Mouse (Mus musculus): ENCODE results near the gene Lck. TPM values are rescaled to one million over a fixed set of nuclear protein-coding genes. Genes with fewer than 3 reads are reported as not detected.

Gene Lck
- polyA plus RNA-seq, 1 experiment: 109 TPM

DNA sequence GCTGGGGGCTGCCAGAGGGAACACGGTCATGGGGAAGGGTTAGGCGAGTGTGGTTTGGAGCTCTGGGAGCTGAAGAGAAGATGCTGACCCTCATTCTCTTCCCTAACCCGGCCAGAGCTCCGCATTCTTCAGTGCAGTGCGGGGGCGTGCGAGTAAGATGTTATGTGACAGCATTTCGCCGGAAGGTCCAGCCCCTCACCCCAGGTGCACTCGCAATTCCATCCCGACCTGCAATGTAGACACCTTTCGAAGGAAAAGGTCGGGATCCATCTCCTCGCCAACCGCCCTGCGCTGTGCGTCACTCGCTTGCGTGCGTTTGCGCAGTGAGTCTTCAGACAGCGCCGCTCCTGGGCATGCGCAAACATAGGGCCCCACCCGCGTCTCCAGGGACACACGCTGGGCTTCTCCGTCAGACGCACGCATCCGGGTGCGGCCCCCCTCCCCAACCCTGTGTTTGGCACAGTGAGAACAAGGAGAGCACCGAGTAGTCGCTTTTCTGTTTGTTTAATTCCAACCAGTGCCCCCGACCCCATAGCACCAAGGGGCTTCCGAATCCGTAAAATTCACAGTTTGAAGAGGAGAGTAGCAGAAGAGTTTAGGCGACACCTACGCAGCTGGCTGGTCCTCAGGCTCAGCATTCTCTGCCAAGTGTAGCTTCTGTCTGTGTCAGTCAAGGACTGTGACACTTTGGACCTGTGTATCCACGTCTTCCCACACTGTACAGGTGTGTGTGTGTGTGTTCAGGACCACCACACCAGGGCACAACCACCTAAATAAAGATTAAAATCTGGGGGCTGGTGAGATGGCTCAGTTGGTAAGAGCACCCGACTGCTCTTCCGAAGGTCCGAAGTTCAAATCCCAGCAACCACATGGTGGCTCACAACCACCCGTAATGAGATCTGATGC, 45.6 kb upstream of the Lck start, which contains the start of gene Iqcc:
Gene Iqcc, minus strand, starts transcription at position 314 of the 906 bp plus-strand sequence.
- H3K27ac ChIP-seq (ENCODE audit: insufficient read depth, low read length): peak within 1 kb of the TSS; percentile 79
- peaks cover 8% of the 10 kb centered on the region; the same call in 1 of the 2 replicates for H3K4me1 ChIP-seq (ENCODE audit: control insufficient read depth, insufficient read depth, insufficient read length)
- 5% methylated on average over 44 of the region's 44 CpGs for WGBS
- TF ChIP-seq POLR2A (IDR thresholded peaks at IDR 0.05; ENCODE audit: low read depth, low read length) (peak; percentile 92), CTCF (IDR thresholded peaks at IDR 0.05; ENCODE audit: extremely low read depth, insufficient read depth, insufficient read length, insufficient replicate concordance) (no peak)
- no peaks in the 10 kb centered on the region; the same call in 1 of the 2 replicates for H3K36me3 ChIP-seq (ENCODE audit: control insufficient read depth, insufficient read depth, low read length)
- H3K27me3 ChIP-seq (ENCODE audit: control insufficient read depth, insufficient read depth, low read length): no peaks in the 10 kb centered on the region
- peak within 1 kb of the TSS; percentile 86 for H3K4me3 ChIP-seq (ENCODE audit: extremely low read depth, insufficient read depth, insufficient read length)
- DNase-seq (ENCODE audit: low read depth in 1 of 2, low spot score in 2 of 2): peak; percentile 88 to 97

DNA sequence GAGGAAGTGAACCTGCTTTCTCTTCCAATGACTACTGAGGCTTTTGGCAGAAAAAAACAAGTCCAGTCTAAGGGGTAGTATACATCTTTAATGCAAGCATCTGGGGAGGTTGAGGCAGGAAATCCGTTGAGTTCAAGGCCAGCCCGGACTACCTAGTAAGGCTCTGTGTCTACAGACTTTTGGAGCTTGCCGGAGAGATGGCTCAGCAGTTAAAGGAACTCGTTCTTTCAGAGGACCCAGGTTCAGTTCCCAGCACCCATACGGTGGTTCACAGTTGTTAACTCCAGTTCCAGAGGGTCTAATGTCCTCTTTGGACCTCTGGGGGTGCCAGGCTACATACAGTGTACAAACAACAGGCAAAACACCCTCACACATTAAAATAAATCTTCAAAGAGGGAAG, 44.6 kb upstream of the Lck start:
- DNase-seq (ENCODE audit: low read depth in 1 of 2, low spot score in 2 of 2): no peak
- H3K4me1 ChIP-seq (ENCODE audit: control insufficient read depth, insufficient read depth, insufficient read length): peaks cover 6% of the 10 kb centered on the region; the same call in 1 of the 2 replicates
- no peak overlapping the region for H3K27ac ChIP-seq (ENCODE audit: insufficient read depth, low read length)
- H3K27me3 ChIP-seq (ENCODE audit: control insufficient read depth, insufficient read depth, low read length): no peaks in the 10 kb centered on the region
- H3K4me3 ChIP-seq (ENCODE audit: extremely low read depth, insufficient read depth, insufficient read length): no peak overlapping the region
- 94% methylated on average over 5 of the region's 5 CpGs for WGBS
- TF ChIP-seq CTCF (IDR thresholded peaks at IDR 0.05; ENCODE audit: extremely low read depth, insufficient read depth, insufficient read length, insufficient replicate concordance): no peak
- no peak for TF ChIP-seq POLR2A (IDR thresholded peaks at IDR 0.05; ENCODE audit: low read depth, low read length)
- H3K36me3 ChIP-seq (ENCODE audit: control insufficient read depth, insufficient read depth, low read length): no peaks in the 10 kb centered on the region; the same call in 1 of the 2 replicates

DNA sequence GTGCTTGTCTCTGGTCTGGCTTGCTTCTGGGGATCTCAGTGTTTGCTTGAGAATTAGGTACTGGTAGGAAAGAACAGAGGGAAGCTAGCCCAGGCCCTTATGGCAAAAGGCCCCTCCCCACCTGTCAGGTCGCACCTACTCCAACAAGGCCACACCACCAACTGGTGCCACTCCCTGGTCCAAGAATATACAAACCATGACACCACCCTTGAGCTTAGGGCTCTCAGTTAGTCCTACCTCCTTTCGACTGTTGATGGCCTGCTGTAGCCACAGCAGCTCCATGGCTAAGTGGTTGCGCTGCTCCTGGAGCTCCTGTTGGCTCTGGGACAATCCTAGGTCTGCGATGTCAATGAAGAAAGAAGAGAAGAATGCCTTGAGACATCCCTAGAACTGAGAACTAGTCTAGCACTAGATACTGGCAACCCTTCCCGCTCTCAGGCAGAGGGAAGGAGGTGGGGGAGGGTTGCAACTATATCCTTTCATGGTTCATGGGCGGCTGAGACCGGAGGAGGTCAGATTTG, 43.7 kb upstream of the Lck start:
- no peaks in the 10 kb centered on the region for H3K27me3 ChIP-seq (ENCODE audit: control insufficient read depth, insufficient read depth, low read length)
- DNase-seq (ENCODE audit: low read depth in 1 of 2, low spot score in 2 of 2): no peak
- H3K4me3 ChIP-seq (ENCODE audit: extremely low read depth, insufficient read depth, insufficient read length): no peak overlapping the region
- peaks cover 2% of the 10 kb centered on the region; the same call in 1 of the 2 replicates for H3K4me1 ChIP-seq (ENCODE audit: control insufficient read depth, insufficient read depth, insufficient read length)
- no peaks in the 10 kb centered on the region; the same call in 1 of the 2 replicates for H3K36me3 ChIP-seq (ENCODE audit: control insufficient read depth, insufficient read depth, low read length)
- 97% methylated on average over 7 of the region's 7 CpGs for WGBS
- TF ChIP-seq CTCF (IDR thresholded peaks at IDR 0.05; ENCODE audit: extremely low read depth, insufficient read depth, insufficient read length, insufficient replicate concordance) (no peak), POLR2A (IDR thresholded peaks at IDR 0.05; ENCODE audit: low read depth, low read length) (no peak)
- no peak overlapping the region for H3K27ac ChIP-seq (ENCODE audit: insufficient read depth, low read length)

DNA sequence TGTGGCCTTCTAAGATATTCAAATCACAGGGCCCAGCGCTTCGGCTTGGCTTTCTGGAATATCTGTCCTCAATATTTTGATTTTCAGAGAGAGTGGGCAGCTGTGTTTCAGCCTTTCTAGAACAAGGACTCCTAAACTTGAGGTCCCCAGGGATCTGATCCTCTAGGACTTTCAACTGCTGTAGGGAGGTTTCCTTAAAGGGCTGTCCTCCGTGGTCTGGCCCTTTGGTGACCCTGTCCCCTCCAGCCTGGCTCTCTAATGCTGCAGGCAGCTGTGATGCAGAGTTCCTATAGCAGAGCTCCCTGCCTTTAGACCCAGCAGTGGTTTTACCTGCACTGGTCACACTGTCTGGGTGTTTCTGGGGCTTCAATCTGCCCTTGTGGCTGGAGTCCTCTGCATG, 43.2 kb upstream of the Lck start:
- no peak for TF ChIP-seq CTCF (IDR thresholded peaks at IDR 0.05; ENCODE audit: extremely low read depth, insufficient read depth, insufficient read length, insufficient replicate concordance)
- no peak for TF ChIP-seq POLR2A (IDR thresholded peaks at IDR 0.05; ENCODE audit: low read depth, low read length)
- 94% methylated on average over 3 of the region's 3 CpGs for WGBS
- no peak overlapping the region for H3K27ac ChIP-seq (ENCODE audit: insufficient read depth, low read length)
- H3K4me3 ChIP-seq (ENCODE audit: extremely low read depth, insufficient read depth, insufficient read length): no peak overlapping the region
- H3K27me3 ChIP-seq (ENCODE audit: control insufficient read depth, insufficient read depth, low read length): no peaks in the 10 kb centered on the region
- peaks cover 2% of the 10 kb centered on the region; the same call in 1 of the 2 replicates for H3K4me1 ChIP-seq (ENCODE audit: control insufficient read depth, insufficient read depth, insufficient read length)
- DNase-seq (ENCODE audit: low read depth in 1 of 2, low spot score in 2 of 2): no peak
- no peaks in the 10 kb centered on the region; the same call in 1 of the 2 replicates for H3K36me3 ChIP-seq (ENCODE audit: control insufficient read depth, insufficient read depth, low read length)

DNA sequence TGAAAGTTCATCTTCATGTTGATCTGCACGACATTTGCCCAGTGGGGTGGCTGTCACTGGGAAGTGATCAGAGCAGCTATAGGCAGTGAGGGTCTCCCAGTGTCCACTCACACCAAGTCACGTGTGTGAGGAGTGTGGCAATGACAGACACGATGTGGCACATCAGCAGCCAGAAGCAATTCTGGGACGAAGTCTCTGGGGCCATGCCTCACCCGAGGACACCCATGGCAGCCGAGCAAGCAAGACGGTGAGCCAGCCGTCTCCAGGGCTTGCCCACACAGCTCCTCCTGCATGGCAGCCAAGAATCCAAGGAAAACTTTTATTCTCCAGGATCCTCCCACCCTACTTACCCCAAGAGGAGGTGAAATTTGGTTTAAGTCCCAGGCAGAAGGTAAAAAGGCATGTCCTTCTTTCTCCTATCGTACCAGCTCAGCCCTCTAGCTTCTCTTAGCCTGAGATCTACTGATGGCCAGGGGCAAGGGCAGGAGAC, 42.4 kb upstream of the Lck start:
- no peak for DNase-seq (ENCODE audit: low read depth in 1 of 2, low spot score in 2 of 2)
- H3K4me3 ChIP-seq (ENCODE audit: extremely low read depth, insufficient read depth, insufficient read length): no peak overlapping the region
- H3K4me1 ChIP-seq (ENCODE audit: control insufficient read depth, insufficient read depth, insufficient read length): peaks cover 2% of the 10 kb centered on the region; the same call in 1 of the 2 replicates
- H3K36me3 ChIP-seq (ENCODE audit: control insufficient read depth, insufficient read depth, low read length): no peaks in the 10 kb centered on the region; the same call in 1 of the 2 replicates
- 93% methylated on average over 9 of the region's 9 CpGs for WGBS
- TF ChIP-seq CTCF (IDR thresholded peaks at IDR 0.05; ENCODE audit: extremely low read depth, insufficient read depth, insufficient read length, insufficient replicate concordance): no peak
- no peak for TF ChIP-seq POLR2A (IDR thresholded peaks at IDR 0.05; ENCODE audit: low read depth, low read length)
- no peaks in the 10 kb centered on the region for H3K27me3 ChIP-seq (ENCODE audit: control insufficient read depth, insufficient read depth, low read length)
- H3K27ac ChIP-seq (ENCODE audit: insufficient read depth, low read length): no peak overlapping the region

DNA sequence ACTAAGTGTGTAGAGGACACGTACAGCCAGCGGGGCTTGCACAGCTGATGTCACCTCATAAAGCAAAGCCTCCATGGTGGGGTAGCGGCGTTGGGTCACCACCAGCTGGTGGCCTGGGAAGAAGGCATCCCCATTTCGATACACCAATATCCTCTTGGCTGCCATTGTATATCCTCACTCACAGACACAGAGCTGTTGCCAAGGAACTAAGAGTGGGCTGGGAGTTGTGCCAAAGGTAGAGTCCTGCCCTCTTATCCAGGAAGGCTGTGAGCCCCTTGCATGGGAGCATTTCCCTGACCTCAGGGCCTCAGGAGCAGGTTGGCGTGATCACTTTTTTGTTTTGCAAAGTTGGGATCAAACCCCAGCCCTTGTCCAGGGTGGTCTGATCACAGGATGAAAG, 40.7 kb upstream of the Lck start, which contains the start of gene Dcdc2b:
Gene Dcdc2b, minus strand, starts transcription at position 165 of the 400 bp plus-strand sequence.
- H3K27me3 ChIP-seq (ENCODE audit: control insufficient read depth, insufficient read depth, low read length): no peaks in the 10 kb centered on the region
- TF ChIP-seq CTCF (IDR thresholded peaks at IDR 0.05; ENCODE audit: extremely low read depth, insufficient read depth, insufficient read length, insufficient replicate concordance) (no peak), POLR2A (IDR thresholded peaks at IDR 0.05; ENCODE audit: low read depth, low read length) (no peak)
- 92% methylated on average over 6 of the region's 6 CpGs for WGBS
- H3K36me3 ChIP-seq (ENCODE audit: control insufficient read depth, insufficient read depth, low read length): no peaks in the 10 kb centered on the region
- no peak for DNase-seq (ENCODE audit: low read depth in 1 of 2, low spot score in 2 of 2)
- H3K4me1 ChIP-seq (ENCODE audit: control insufficient read depth, insufficient read depth, insufficient read length): peaks cover 15% of the 10 kb centered on the region; the same call in 1 of the 2 replicates
- no peak within 1 kb of the TSS for H3K27ac ChIP-seq (ENCODE audit: insufficient read depth, low read length)
- H3K4me3 ChIP-seq (ENCODE audit: extremely low read depth, insufficient read depth, insufficient read length): no peak within 1 kb of the TSS

Data from spleen, adult 2 months (tissue).